Mouse (Mus musculus) thymus, postnatal 25 days (tissue): Measurements from ENCODE around the gene Hacd4.
A peak's percentile ranks its signal among the peaks of the same experiment; 100 is the strongest.
"Not testable (repeated sequence)": the region's sequence is repeated elsewhere in the genome, so short reads cannot be mapped to it uniquely, and the experiment has no call there.

Experiments used
- DNase-seq: peaks from one replicate; pipeline ENCODE4 v3.0.0; 2022

Hacd4 gene

DNA sequence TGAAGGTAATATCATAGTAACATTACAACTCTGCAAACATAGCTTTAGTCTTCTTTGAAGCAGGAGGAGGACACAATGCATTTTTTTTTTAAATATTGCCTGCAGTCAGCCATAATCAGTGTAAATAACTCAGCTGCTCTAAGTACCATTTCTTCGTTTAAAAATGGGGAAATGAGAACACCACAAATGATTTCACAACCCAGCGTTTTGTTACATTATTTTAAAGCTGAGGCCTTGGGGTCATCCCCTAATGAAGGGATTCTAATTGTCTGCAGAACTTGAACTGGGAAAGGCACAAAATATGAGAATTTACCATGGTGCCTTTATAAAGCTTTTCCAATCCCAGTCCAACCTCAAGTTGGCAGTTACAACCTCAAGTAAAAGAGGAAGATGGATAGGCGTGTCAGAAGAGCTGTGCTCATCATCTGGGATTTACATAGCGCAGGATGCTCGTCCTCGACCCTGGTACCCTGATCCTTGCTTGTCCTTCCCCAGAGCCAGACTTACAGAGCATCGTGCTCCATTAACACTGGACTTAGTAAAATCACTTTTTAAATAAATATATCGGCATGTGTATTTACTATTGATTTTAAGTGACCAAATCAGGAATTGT is 6.2 kb downstream of the Hacd4 start:
- DNase-seq = no peak

DNA sequence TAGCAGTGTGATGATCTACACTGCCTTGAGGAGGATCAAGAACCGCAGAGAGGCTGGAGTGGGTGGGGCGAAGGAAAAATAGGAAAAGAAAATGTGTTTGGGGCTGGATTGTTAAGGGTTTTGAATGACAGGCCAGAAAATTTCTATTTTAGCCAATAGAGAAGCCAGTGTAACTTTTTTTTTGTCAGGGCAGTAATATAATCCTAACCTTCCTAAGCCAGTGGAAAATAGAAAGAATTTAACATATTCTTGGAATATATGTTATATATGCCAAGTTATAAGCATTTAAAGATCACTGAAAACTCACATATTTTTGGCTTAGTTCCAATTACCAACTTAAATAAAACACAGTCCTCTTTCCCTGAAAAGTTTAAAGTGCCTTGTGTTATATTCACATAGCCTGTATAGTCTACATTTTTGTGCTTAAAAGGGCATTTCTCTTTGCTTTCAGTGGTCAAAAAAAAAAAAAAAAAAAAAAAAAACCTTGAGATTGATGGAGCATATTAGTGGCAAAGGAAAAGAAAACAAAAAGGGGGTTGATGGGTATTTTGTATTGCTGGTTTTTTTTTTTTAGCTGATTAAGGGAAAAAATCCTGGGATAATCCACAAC is 11.0 kb downstream of the Hacd4 start:
- no peak for DNase-seq

DNA sequence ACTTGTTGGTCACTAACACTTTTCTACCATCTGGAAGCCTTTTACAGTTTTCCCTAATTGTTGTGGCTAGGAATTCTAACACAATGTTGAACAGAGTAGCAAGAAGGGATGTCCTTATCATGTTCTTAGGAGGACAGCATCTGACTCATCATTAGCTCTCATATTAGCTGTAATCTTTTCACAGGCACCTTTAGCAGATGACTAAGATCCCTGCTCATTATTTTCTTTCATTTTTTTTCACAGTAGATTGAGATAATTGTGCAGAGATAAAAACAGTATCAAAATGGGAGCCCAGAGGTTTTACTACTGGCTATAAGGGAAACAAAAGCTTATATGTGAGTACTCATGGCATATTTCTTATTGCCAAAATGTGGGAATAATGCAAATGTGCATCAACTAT is 14.2 kb downstream of the Hacd4 start:
- no peak for DNase-seq

DNA sequence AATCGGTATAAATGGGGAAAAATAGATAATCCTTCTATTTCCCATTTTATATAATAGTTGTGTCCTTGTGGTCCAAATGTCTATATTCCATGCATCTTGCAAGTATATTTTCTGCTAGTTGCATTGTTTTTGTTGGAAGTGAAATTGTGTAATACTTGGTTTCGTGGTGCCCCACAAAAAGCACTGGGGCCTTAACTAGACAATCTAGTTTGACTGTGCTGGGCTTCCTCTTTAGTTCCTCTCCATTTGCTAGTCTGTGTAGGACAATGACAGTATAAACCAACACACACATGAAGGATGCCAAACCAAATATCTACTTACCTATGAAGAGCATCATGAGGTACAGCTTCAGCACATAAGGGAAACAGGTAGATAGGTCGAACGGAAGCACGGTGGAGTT is 19.4 kb downstream of the Hacd4 start:
- no peak for DNase-seq

DNA sequence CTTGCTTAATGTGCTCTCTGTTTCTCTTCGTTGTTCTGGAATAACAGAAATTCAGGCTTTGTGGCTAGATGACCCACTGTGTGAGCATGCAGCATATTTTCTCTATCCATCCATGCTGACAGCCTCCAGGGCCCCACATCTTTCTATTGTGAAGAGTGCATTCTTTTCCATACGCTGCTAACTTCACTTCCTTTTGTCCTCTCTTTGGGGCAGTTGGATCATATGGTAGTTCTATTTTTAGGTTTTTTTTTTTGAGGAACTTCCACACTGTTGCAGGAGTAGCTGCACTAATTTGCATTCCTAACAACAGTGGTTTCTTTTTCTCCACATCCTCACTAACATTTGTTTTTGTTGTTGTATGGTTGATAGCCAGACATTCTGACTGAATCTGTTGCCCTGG is 23.7 kb downstream of the Hacd4 start:
- no peak for DNase-seq

DNA sequence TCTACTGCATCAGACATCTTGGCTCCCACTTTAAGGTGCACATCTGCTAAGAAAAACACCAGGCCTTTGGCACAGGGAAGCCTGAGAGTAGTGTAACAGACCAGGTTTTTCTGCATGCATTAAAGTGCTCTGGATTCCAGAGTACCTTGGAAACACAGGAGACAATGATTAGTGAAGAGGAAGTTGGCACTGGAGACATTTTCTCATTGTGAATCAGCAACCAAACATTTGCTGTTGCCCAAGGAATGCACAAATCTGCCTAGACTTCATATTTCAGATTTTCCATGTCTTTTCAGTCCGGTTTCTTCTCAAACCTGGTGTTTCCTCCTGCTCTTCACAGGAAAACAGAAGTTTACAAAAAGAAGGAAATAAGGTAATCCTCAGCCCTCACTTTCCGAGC is 26.4 kb downstream of the Hacd4 start:
- no peak for DNase-seq

DNA sequence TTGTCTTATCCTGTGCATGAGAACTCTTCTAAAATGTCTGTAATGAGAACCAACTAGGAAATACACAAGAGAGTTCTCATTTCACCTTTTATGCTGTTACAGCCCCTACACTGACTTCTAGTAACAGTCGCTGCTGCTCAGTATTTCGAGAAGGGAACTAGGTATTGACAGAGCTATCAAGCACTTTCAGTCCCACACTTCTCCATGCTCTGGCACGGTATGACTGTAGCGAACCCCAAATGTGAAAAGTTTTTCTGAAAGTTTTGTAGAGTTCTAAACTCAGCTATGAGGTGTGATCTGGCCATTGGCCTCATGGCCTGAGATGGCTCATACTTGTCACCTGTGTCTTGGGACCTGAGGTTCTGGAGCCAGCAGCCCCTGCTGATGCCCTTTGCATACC is 29.4 kb downstream of the Hacd4 start:
- no peak for DNase-seq

DNA sequence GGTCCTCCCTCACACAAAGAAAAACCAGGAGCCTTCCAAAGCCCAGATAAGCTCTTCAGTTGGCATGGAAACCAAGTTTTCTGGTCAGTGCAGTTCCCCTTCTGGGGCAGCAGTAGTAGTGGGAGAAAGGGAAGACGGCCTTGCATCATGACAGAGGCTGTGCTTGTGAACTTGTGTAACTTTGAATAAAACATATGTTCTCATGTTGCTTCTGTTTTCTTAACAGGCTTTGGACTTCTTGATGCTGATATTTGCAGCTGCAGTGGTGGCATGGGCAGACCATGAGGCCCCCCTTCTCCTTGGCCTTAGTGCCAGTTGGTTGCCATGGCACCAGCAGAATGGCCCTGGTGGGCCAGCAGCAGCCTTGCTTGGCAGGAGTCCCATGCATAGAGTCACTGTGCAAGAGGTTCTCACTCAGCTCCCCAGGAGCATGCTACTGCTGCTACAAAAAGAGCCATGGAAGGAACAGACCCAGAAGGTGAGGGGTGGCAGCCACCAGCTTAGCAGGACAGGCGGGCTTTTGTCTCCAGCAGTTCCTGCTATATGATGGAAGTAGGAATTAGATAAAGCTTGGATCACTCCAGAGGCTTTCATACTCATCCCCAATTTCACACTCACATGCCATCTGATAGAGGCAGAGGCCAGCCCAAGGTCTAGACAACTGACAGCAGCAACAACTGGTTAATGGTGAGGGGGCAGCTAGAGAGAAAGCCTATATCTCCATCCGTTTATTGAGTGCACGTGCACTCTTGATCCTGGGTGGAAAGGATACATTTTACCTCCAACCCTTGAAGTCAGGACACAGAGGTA is 31.6 kb downstream of the Hacd4 start:
- no peak for DNase-seq

DNA sequence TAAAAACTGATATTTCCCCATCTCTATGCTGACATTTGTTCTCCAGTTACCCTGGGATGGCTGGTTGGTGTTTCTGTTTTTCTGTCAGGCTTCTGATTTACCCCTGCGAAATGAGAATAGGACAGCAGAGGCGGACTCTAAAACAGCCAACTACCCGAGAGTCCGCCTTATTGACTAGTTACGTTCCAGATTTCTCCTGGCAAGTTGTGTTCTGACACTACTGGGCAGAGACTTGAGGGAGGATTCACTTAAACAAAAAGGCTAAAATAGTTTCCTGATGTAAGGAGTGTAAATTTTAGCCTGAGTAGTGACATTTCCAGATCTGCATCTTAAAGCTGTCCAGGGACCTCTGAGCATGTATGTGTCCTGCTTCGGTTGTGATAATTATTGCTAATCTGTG is 35.8 kb downstream of the Hacd4 start:
- DNase-seq = no peak

DNA sequence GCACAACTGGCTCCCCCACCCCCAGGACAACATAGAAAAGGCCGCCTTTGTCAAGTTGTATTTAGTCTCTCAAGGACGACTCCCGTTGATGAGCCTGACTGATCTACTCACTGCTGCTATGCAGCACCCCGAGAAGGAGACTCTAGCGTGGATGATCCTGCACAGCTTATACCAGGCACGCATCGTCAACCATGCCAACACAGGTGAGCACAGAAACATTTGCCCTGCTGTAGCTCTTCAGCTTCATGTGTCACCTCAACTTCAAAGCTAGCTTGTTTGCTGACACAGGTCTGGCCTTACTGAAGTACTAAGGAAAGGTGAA is 37.8 kb downstream of the Hacd4 start:
- no peak for DNase-seq

DNA sequence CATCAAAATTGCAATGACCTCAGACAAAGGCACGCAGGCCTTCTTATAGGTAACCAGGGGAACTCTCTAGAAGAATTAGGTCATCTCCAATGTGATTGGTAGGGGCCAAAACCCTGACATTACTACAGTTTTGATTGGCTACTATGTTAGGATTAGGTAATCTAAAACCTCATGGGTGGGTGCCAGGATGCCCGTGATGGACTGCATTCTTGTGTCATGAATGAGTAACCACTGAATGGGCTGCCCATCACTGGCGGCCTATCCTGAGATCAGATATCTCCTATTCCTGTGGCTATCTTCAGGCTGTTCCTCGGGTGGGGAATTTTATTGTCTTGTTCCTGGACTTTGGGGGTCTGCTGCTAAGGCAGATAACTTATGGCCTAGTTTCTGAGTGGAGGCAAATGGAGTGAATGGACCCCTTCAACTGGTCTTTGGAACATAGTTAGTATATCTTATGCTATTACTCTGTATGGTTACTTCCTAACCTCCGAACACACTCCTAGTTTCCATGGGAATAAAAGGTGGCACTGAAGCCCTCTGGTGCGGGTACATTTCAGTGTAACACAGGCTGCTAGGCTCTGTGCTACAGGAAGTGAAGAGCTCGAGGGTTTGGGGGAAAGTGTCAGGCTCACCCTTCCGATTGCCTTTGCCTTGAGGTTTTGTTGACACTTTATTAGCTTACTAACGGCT is 38.3 kb downstream of the Hacd4 start:
- no peak for DNase-seq

DNA sequence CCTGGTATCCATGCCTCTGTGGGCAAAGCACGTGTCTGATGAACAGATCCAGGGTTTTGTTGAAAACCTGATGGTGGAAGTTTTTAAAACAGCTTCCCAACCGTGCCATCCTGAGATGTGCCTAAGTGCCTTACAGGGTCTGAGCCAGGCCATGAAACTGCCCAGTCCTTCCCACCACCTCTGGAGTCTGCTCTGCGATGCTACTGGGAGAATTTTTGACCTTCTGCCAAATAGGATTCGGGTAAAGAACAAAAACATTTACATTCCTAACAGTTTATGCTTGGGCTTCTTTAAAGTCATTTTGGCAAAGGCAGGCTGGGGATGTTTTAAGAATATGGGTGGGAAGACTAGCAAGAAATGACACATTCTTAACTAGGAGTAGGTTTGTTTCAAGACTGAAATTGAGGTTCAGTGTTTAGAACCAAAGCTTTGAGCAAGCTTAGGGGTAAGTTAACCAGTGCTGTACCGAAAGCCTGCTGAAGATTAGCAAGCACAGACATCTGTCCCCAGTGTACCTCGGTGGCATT is 41.7 kb downstream of the Hacd4 start:
- no peak for DNase-seq

DNA sequence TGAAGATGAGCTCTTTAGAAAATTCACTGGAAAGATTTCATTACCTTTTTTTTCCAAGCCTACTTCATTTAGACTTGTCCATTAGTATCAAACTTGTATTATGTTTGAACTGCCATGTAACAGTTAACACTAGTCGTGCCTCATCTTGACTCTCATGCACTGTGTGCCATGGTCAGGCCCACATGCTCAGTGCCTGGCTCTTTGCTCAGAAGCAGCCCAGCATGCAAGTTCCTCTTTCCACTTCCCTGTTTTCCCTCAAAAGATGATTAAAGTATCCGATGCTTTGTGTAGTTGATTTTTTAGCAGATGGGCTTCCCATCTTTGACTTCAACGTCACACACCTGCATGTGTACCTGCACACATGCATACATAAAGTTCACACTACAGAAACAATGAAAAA is 43.0 kb downstream of the Hacd4 start:
- DNase-seq = no peak

DNA sequence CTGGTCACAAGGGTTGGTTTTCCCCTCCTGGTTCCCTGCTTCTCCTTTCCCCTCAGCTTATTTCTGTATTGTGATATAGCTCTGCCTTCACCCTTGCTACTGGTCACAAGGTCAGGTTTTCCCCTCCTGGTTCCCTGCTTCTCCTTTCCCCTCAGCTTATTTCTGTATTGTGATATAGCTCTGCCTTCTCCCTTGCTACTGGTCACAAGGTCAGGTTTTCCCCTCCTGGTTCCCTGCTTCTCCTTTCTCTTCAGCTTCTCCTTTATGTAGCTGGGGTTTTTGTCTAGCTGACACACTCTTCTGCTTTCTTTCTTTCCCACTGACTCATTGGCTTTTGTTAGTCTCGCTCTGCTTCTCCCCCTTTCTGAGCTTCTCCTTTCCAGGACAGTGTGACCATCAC is 48.1 kb downstream of the Hacd4 start:
- DNase-seq = not testable (repeated sequence)

DNA sequence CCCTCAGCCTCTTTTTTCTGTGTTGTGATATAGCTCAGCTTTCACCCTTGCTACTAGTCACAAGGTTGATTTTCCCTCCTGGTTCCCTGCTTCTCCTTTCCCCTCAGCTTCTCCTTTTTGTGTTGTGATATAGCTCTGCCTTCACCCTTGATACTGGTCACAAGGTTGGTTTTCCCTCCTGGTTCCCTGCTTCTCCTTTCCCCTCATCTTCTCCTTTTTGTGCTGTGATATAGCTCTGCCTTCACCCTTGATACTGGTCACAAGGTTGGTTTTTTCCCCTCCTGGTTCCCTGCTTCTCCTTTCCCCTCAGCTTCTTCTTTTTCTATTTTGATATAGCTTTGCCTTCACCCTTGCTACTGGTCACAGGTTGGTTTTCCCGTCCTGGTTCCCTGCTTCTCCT is 48.7 kb downstream of the Hacd4 start:
- DNase-seq = no peak

DNA sequence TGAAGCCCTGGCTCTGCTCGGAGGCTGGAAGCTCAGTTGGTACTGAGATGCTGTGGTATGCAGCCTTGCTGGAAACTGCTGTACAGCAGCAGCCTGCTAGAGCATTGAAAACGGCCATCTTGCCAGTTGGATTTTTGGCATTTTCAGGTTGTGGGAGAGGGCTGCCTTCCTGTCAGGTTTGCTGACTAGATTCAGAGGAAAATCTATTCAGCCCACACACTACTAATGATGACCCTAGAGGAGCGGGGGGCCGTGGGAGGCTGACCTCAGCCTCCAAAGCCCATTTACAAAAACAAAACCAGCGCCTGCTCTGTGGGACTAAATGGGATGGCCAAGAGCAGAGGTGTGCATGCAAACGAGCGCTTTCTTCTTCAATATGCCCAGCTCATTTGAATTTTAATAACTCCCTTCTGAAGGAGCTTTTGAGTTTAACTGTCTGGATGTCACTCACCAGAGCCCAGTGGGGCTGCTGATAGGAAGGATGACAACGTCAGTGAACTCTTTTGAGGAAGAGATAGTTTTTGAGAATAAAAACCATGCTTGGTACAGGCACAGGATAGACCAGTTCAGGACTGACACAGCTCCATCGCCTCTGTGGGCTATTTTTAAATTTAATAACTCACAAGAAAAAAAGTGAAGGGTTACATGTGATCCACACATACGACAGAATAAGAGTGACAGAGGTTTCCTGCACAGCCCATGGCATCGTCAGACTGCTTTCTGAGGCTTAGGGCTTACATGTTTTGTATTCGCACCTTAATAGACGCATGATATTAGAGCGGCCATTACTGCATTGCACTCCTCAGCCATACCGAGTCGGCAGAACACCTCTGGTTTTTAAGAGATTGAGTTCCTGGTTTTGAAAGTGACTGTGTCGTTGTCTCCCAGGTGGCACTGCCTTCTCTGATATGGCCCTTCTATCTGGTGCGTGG is 66.2 kb downstream of the Hacd4 start:
- DNase-seq = no peak

DNA sequence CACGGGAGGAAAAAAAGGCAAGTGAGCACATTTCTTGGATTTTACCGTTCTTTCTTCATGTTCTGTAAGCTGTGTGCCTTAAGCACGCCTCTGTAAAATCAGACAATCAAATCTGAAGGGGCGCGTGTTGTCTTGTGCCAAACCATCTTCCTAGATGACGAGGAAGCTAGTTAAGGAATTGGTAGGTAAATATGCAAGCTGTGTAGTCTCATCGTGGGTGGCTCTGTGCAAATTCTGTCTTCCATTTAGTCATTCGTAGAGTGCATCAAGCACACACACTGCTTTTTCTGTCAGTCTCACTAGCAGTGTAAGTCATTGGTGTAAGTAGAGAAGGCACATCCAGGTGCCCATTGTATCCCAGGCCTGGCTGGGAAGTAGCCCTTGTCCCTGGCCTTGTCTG is 67.9 kb downstream of the Hacd4 start:
- no peak for DNase-seq

DNA sequence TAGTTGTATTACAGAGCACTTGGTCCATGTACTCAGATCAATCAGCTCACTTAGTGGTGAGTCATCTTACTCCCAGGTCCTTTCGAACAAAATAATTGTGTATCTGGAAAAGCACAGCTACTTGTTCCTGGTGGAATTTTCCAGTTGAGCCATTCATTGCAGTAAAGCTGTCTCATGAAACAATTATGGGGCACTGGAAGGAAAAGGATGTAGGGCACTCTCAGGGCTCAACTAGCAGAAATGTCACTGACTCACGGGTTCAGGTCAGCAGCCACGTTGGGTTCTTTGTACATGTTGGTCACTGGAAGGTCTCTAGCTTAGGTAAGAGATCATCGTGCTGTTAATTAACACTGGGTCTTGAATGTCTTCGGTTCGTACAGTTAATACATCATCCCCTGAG is 68.8 kb downstream of the Hacd4 start:
- no peak for DNase-seq

DNA sequence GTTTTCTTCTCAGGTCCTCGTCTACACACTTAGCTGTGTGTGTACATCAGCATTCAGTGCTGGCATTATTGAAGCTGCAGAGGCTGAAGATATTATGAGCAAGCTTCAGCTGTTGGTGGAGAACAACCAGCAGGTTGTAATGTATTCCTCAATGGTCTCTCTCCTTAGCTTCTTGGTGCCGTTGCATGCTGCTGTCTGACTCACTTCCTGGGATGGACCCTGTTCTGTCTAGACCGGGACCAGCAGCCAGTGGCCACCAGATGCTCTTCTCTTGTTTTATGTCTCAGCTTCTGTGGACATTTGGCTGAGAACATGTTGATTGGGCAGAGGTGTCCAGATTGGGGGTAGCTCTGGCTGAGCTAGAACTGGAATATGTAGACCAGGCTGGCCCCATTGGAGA is 81.3 kb downstream of the Hacd4 start:
- no peak for DNase-seq

DNA sequence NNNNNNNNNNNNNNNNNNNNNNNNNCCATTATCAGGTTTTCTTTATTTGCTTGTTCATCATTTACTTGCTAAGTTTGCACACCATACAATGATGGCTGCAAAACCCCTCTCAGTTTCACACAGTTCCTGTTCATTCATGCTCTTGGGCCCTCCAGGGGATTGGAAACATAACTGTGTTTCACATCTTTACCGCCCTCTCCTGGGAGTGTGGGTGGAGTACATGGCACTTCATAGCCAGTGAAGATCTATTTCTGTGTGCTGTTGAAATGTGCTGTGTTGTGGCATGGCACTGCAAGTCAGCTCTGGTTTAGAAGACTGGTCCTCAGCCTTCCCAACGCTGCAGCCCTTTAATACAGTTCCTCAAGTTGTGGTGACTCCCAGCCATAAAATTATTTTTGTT is 82.1 kb downstream of the Hacd4 start:
- peak; percentile 16 for DNase-seq

DNA sequence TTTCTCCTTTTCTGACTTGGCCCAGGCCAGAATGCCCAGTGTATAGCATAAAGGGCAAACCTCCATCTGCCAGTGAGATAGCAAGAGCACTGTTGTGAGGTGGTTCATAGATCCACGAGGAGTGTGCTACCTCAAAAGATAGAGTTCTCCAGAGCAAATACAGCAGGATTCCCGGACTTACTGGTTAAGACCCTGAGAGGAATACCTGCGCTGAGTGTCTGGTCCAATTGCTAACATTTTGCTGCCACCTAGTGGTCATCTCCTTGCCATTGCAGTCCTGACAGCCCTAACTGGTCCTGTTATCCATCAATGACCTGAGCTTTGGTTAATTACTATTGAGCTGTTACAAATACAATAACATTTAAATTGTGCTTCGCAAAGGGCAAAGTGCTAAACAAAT is 87.8 kb downstream of the Hacd4 start:
- DNase-seq = peak; percentile 60
